8 mouse cellular contexts compared by ENCODE assay signal in genomic region chr17:24549618-24550415, GRCm38 (mm10). TPM values are rescaled to one million over a fixed set of nuclear protein-coding genes. Genes with fewer than 3 reads are reported as not detected.
DNase-seq lines count a peak whose midpoint lies in the region; ATAC-seq and TF ChIP-seq lines count a peak whose summit lies in the region.

Gene Pkd1 (plus strand): TSS chr17:24549834.

- peaks cover 41% of the 10 kb centered on the region for H3K4me1 ChIP-seq in hindbrain, embryonic 13.5 days (replicated peaks)

- H3K4me2 ChIP-seq in hindbrain, embryonic 13.5 days = peak within 1 kb of the TSS; percentile 93

- H3K36me3 ChIP-seq in hindbrain, embryonic 13.5 days = no peaks in the 10 kb centered on the region

- under 1% methylated on average over 65 of the region's 72 CpGs for WGBS in hindbrain, embryonic 13.5 days

- peak; percentile 99 for DNase-seq in Patski (ENCODE audit: low read depth, low spot score)
- peak; percentile 93 to 98 for DNase-seq in cerebellum, postnatal 14 days
- peak; percentile 96 to 98 for DNase-seq in frontal cortex, postnatal 14 days (ENCODE audit: low spot score in 2 of 2)
- peak; percentile 90 to 95 for DNase-seq in layer of hippocampus, postnatal 25 days (ENCODE audit: extremely low spot score in 1 of 2, low spot score in 1 of 2)
- DNase-seq in lung, postnatal 25 days (ENCODE audit: low spot score) = peak; percentile 99
- peak; percentile 100 for DNase-seq in retina, embryonic 14.5 days (ENCODE audit: low spot score)
- DNase-seq in thymus, postnatal 4 days = peak; percentile 99

- H3K27ac ChIP-seq in hindbrain, embryonic 13.5 days = peak within 1 kb of the TSS; percentile 98

- CTCF ChIA-PET in Patski (lab: Charles Lee) = interaction anchor here (0.8 to 3.5 kb wide), 3 partner anchors 11 to 45 kb away, joined by 3 to 20 read pairs (median 3); no protein-coding TSS in a partner anchor

- peak within 1 kb of the TSS; percentile 96 for H3K9ac ChIP-seq in hindbrain, embryonic 13.5 days

- H3K27me3 ChIP-seq in Patski = no peaks in the 10 kb centered on the region
- H3K27me3 ChIP-seq in hindbrain, embryonic 13.5 days = peaks cover 26% of the 10 kb centered on the region

- in situ Hi-C loops in Patski (cut with MboI; ENCODE audit: low pct_unique_long_range_greater_than_20kb) = no loop called here

- POLR2A ChIA-PET in Patski (lab: Charles Lee) = interaction anchor here (0.9 to 1.6 kb wide), 3 partner anchors 10 to 95 kb away, joined by 3 to 4 read pairs (median 3); no protein-coding TSS in a partner anchor

- H3K4me3 ChIP-seq in hindbrain, embryonic 13.5 days = peak within 1 kb of the TSS; percentile 91

- no peak for TF ChIP-seq CTCF in Patski (IDR thresholded peaks at IDR 0.05)

- H3K9me3 ChIP-seq in hindbrain, embryonic 13.5 days = no peaks in the 10 kb centered on the region

- peak; percentile 79 for ATAC-seq in Patski
- ATAC-seq in hindbrain, embryonic 13.5 days (ENCODE audit: low FRiP score) = peak; percentile 95

RNA-seq across cellular contexts. Expression of gene Pkd1, which starts in this region (rescaled TPM):
- polyA plus RNA-seq in Patski (2021) = 41.0 TPM
- 20.1 and 21.6 TPM in 2 replicates for polyA plus RNA-seq in hindbrain, embryonic 13.5 days (2015; fragmentation: Nextera tagmentation; extraction: Ambion mirVana)
- 10 to 100 TPM; 68.9 to 89.9 TPM for total RNA-seq in layer of hippocampus, postnatal 25 days (2021)

Comparison
In these comparisons a context has a peak if more than half of its experiments do, and no peak if none do; other contexts are left out.
1. Peak in every context shown above with its lines: DNase-seq, ATAC-seq, H3K4me3 ChIP-seq and H3K27ac ChIP-seq.